Mouse (Mus musculus) midbrain, embryonic 14.5 days (tissue): ENCODE measurements around the gene Serpina6. TPM values are rescaled to one million over a fixed set of nuclear protein-coding genes. Genes with fewer than 3 reads are reported as not detected.
"Not testable (repeated sequence)": the region's sequence is repeated elsewhere in the genome, so short reads cannot be mapped to it uniquely, and the experiment has no call there.

ENCODE experiments used
- ATAC-seq: fragments of 200-750 bp; cut with Nextera tagmentation; 2 replicates; pipeline ENCODE4 v1.8.0; 2017; ENCODE audit warnings: moderate number of reproducible peaks, moderate library complexity; ENCODE audit not compliant: low FRiP score, low TSS enrichment
- DNase-seq: peaks from one replicate; pipeline ENCODE4 v3.0.0-alpha.2; 2015
- H3K27ac ChIP-seq: fragments of 300-500 bp; sonication (generic); replicated peaks from 2 replicates; pipeline ENCODE4 v1.5.1; 2014; ENCODE audit warnings: mild to moderate bottlenecking, low read depth, low read length, moderate library complexity
- H3K27me3 ChIP-seq: fragments of 300-500 bp; sonication (generic); 2 replicates; pipeline ENCODE4 v1.6.1; 2014; ENCODE audit warnings: low read length, control low read depth, mixed read lengths; ENCODE audit not compliant: control insufficient read depth, insufficient read depth
- H3K36me3 ChIP-seq: fragments of 300-500 bp; sonication (generic); 2 replicates; pipeline ENCODE4 v1.6.1; 2014; ENCODE audit warnings: low read length, control low read depth; ENCODE audit not compliant: control insufficient read depth, insufficient read depth
- H3K4me1 ChIP-seq: fragments of 300-500 bp; sonication (generic); 2 replicates; pipeline ENCODE4 v1.6.1; 2014; ENCODE audit warnings: mild to moderate bottlenecking, antibody characterized with exemption, low read length, control low read depth; ENCODE audit not compliant: control insufficient read depth, insufficient read depth
- H3K4me2 ChIP-seq: fragments of 300-500 bp; sonication (generic); 2 replicates; pipeline ENCODE4 v1.6.1; 2014; ENCODE audit warnings: mild to moderate bottlenecking, low read length, moderate library complexity
- H3K4me3 ChIP-seq: fragments of 300-500 bp; sonication (generic); replicated peaks from 2 replicates; pipeline ENCODE4 v1.5.1; 2014; ENCODE audit warnings: low read depth, low read length
- H3K9ac ChIP-seq: fragments of 300-500 bp; sonication (generic); replicated peaks from 2 replicates; pipeline ENCODE4 v1.6.1; 2014; ENCODE audit warnings: mild to moderate bottlenecking, low read length, moderate library complexity
- H3K9me3 ChIP-seq: fragments of 300-500 bp; sonication (generic); 2 replicates; pipeline ENCODE4 v1.6.1; 2016; ENCODE audit warnings: low read length, control low read depth, mixed read lengths; ENCODE audit not compliant: control insufficient read depth
- WGBS: fragments of 180-500 bp; shearing (Covaris S2); extraction: QIAGEN DNeasy Blood & Tissue Kit; methylation state at CpG from one replicate; pipeline ENCODE4 v1.1.7; 2014; 5-methylcytosine and 5-hydroxymethylcytosine counted together
- polyA plus RNA-seq: library from polyadenylated mRNA; unstranded; fragments of >200 nt; fragmentation: Nextera tagmentation; extraction: Ambion mirVana; gene quantifications from 2 replicates; pipeline ENCODE4 v1.2.1, GENCODE M21; 2014

Serpina6 gene
- polyA plus RNA-seq, 1 experiment from 2014 or later = not detected

GRCm38 (mm10) chr12:103670344-103670743 lies 13.3 kb upstream of the Serpina6 start:
- Histone ChIP-seq H3K4me2 (no peak overlapping the region), H3K27me3 (no peaks in the 10 kb centered on the region), H3K27ac (no peak overlapping the region), H3K9me3 (0 out of 2 replicates have a peak, but pooled peaks cover 3% of the 10 kb centered on the region), H3K36me3 (no peaks in the 10 kb centered on the region), H3K9ac (no peak overlapping the region), H3K4me1 (no peaks in the 10 kb centered on the region), H3K4me3 (no peak overlapping the region)
- WGBS = 89% methylated on average over 5 of the region's 5 CpGs
- DNase-seq = peak; percentile 2
- no peak for ATAC-seq

GRCm38 (mm10) chr12:103665286-103665685 lies 8.3 kb upstream of the Serpina6 start:
- Histone ChIP-seq H3K9me3 (0 out of 2 replicates have a peak, but pooled peaks cover 3% of the 10 kb centered on the region), H3K27me3 (no peaks in the 10 kb centered on the region), H3K4me2 (no peak overlapping the region), H3K4me3 (no peak overlapping the region), H3K27ac (no peak overlapping the region), H3K4me1 (no peaks in the 10 kb centered on the region), H3K36me3 (no peaks in the 10 kb centered on the region), H3K9ac (no peak overlapping the region)
- ATAC-seq (no peak), DNase-seq (no peak)
- WGBS = 95% methylated on average over 3 of the region's 3 CpGs

GRCm38 (mm10) chr12:103662053-103662452 lies 5.0 kb upstream of the Serpina6 start:
- H3K27me3 ChIP-seq, H3K4me2 ChIP-seq, H3K4me3 ChIP-seq, H3K9me3 ChIP-seq, H3K4me1 ChIP-seq, H3K27ac ChIP-seq, DNase-seq, H3K36me3 ChIP-seq, ATAC-seq, H3K9ac ChIP-seq: not testable (repeated sequence)

GRCm38 (mm10) chr12:103660076-103660475 lies 3.1 kb upstream of the Serpina6 start:
- Histone ChIP-seq H3K27me3 (no peaks in the 10 kb centered on the region), H3K27ac (no peak overlapping the region), H3K9ac (no peak overlapping the region), H3K4me1 (no peaks in the 10 kb centered on the region), H3K4me3 (no peak overlapping the region), H3K4me2 (no peak overlapping the region), H3K9me3 (no peaks in the 10 kb centered on the region), H3K36me3 (no peaks in the 10 kb centered on the region)
- DNase-seq (no peak), ATAC-seq (no peak)
- WGBS = 83% methylated on average over 5 of the region's 5 CpGs

GRCm38 (mm10) chr12:103659171-103659570 lies 2.2 kb upstream of the Serpina6 start:
- Histone ChIP-seq H3K36me3 (no peaks in the 10 kb centered on the region), H3K4me2 (no peak overlapping the region), H3K9me3 (no peaks in the 10 kb centered on the region), H3K4me1 (no peaks in the 10 kb centered on the region), H3K27ac (no peak overlapping the region), H3K4me3 (no peak overlapping the region), H3K27me3 (no peaks in the 10 kb centered on the region), H3K9ac (no peak overlapping the region)
- ATAC-seq (no peak), DNase-seq (no peak)
- 79% methylated on average over 2 of the region's 2 CpGs for WGBS

- WGBS = 83% methylated on average over 10 of the region's 10 CpGs
- H3K9me3 ChIP-seq = no peaks in the 10 kb centered on the region
- H3K4me3 ChIP-seq = no peak overlapping the region
- H3K4me2 ChIP-seq = no peak overlapping the region
- H3K27ac ChIP-seq = no peak overlapping the region
- H3K27me3 ChIP-seq = no peaks in the 10 kb centered on the region
- H3K36me3 ChIP-seq = no peaks in the 10 kb centered on the region
- DNase-seq (no peak), ATAC-seq (0 out of 2 replicates have a peak, but pooled peaks have one; percentile 32)
- no peaks in the 10 kb centered on the region for H3K4me1 ChIP-seq
- H3K9ac ChIP-seq = no peak overlapping the region
Observed at GRCm38 (mm10) chr12:103657991-103658390, 979 bp upstream of the Serpina6 start.

GRCm38 (mm10) chr12:103655123-103656044 lies 1.6 kb downstream of the Serpina6 start:
- no peak overlapping the region for H3K27ac ChIP-seq
- H3K27me3 ChIP-seq = no peaks in the 10 kb centered on the region
- DNase-seq (no peak), ATAC-seq (peak; percentile 29; the same call in 1 of the 2 replicates)
- 85% methylated on average over 7 of the region's 7 CpGs for WGBS
- H3K4me3 ChIP-seq = no peak overlapping the region
- H3K4me1 ChIP-seq = no peaks in the 10 kb centered on the region
- no peaks in the 10 kb centered on the region; the same call in 1 of the 2 replicates for H3K9me3 ChIP-seq
- H3K9ac ChIP-seq = no peak overlapping the region
- H3K4me2 ChIP-seq = no peak overlapping the region
- H3K36me3 ChIP-seq = no peaks in the 10 kb centered on the region

GRCm38 (mm10) chr12:103653836-103654235 lies 3.2 kb downstream of the Serpina6 start:
- 91% methylated on average over 2 of the region's 2 CpGs for WGBS

GRCm38 (mm10) chr12:103646314-103646713 lies 10.7 kb downstream of the Serpina6 start:
- no peak overlapping the region for H3K27ac ChIP-seq
- DNase-seq = no peak
- H3K4me3 ChIP-seq = no peak overlapping the region
- H3K9ac ChIP-seq = no peak overlapping the region
- no peaks in the 10 kb centered on the region for H3K4me1 ChIP-seq
- WGBS = 77% methylated on average over 2 of the region's 2 CpGs
- H3K9me3 ChIP-seq = no peaks in the 10 kb centered on the region; the same call in 1 of the 2 replicates
- no peak overlapping the region for H3K4me2 ChIP-seq
- H3K36me3 ChIP-seq = no peaks in the 10 kb centered on the region
- ATAC-seq = no peak
- H3K27me3 ChIP-seq = no peaks in the 10 kb centered on the region

More at GRCm38 (mm10) chr12:103653836-103654235, 3.2 kb downstream of the Serpina6 start:
- ATAC-seq = no peak
- Histone ChIP-seq H3K9me3 (no peaks in the 10 kb centered on the region; the same call in 1 of the 2 replicates), H3K36me3 (no peaks in the 10 kb centered on the region), H3K4me2 (no peak overlapping the region), H3K4me3 (no peak overlapping the region), H3K9ac (no peak overlapping the region), H3K27me3 (no peaks in the 10 kb centered on the region), H3K27ac (no peak overlapping the region), H3K4me1 (no peaks in the 10 kb centered on the region)
- DNase-seq = no peak
